Mouse (Mus musculus) heart, postnatal 0 days (tissue): ENCODE measurements at regions not wholly inside any gene's neighbourhood (a gene's known extent, or its start where the extent isn't known, plus 50 kb on each side); places are given as distances from the start of the nearest gene placed in this dataset.

Experiments
- CTCF ChIP-seq: IDR thresholded peaks from 2 replicates; pipeline ENCODE4 v1.5.1; 2016; ENCODE audit warnings: antibody characterized with exemption, control low read depth, low read depth
- EP300 ChIP-seq: IDR thresholded peaks from 2 replicates; pipeline ENCODE4 v1.6.1; 2016; ENCODE audit warnings: antibody characterized with exemption, low read depth

- no peak for TF ChIP-seq CTCF
- TF ChIP-seq EP300, result no peak
These were observed 914.6 kb downstream of the Slc22a22 start for GRCm38 (mm10) chr15:56562785-56563184.
